Mouse (Mus musculus): ENCODE data around the gene Defb13. TPM values are rescaled to one million over a fixed set of nuclear protein-coding genes. Genes with fewer than 3 reads are reported as not detected.

Defb13 gene
- polyA plus RNA-seq, 1 experiment from 2014 or later, result not detected

Other genes with a start within 250 kb of the Defb13 start
- gene AY761184, start 243.1 kb upstream of the Defb13 start, polyA plus RNA-seq (2015; fragmentation: Nextera tagmentation; extraction: Ambion mirVana), result not detected in 2 replicates
- not detected in 2 replicates for gene Defa24, start 212.3 kb upstream of the Defb13 start, polyA plus RNA-seq (2015; fragmentation: Nextera tagmentation; extraction: Ambion mirVana)
- not detected in 2 replicates for gene Defb50, start 123.2 kb upstream of the Defb13 start, polyA plus RNA-seq (2015; fragmentation: Nextera tagmentation; extraction: Ambion mirVana)
- gene Defb2, start 106.8 kb upstream of the Defb13 start, polyA plus RNA-seq (2015; fragmentation: Nextera tagmentation; extraction: Ambion mirVana), result not detected in 2 replicates
- not detected in 2 replicates for gene Defb10, start 87.9 kb upstream of the Defb13 start, polyA plus RNA-seq (2015; fragmentation: Nextera tagmentation; extraction: Ambion mirVana)
- gene Defb9, start 61.3 kb upstream of the Defb13 start, polyA plus RNA-seq (2015; fragmentation: Nextera tagmentation; extraction: Ambion mirVana), result not detected in 2 replicates
- gene Defb11, start 40.4 kb upstream of the Defb13 start, polyA plus RNA-seq (2015; fragmentation: Nextera tagmentation; extraction: Ambion mirVana), result 5.6 and 10.9 TPM in 2 replicates
- gene Defb15, start 14.1 kb upstream of the Defb13 start, polyA plus RNA-seq (2015; fragmentation: Nextera tagmentation; extraction: Ambion mirVana), result not detected in 2 replicates
- not detected in 2 replicates for gene Defb35, start 8.4 kb upstream of the Defb13 start, polyA plus RNA-seq (2015; fragmentation: Nextera tagmentation; extraction: Ambion mirVana)
- not detected in 2 replicates for gene Fam90a1a, start 12.0 kb downstream of the Defb13 start, polyA plus RNA-seq (2015; fragmentation: Nextera tagmentation; extraction: Ambion mirVana)
- not detected in 2 replicates for gene Ccdc70, start 23.0 kb downstream of the Defb13 start, polyA plus RNA-seq (2015; fragmentation: Nextera tagmentation; extraction: Ambion mirVana)
- 1.5 and 1.6 TPM in 2 replicates for gene Atp7b, start 113.5 kb downstream of the Defb13 start, polyA plus RNA-seq (2015; fragmentation: Nextera tagmentation; extraction: Ambion mirVana)
- gene Alg11, start 114.0 kb downstream of the Defb13 start, polyA plus RNA-seq (2015; fragmentation: Nextera tagmentation; extraction: Ambion mirVana), result 44.5 and 49.6 TPM in 2 replicates
- 1.0 and 1.3 TPM in 2 replicates for gene Nek5, start 178.3 kb downstream of the Defb13 start, polyA plus RNA-seq (2015; fragmentation: Nextera tagmentation; extraction: Ambion mirVana)
- gene Nek3, start 219.7 kb downstream of the Defb13 start, polyA plus RNA-seq (2015; fragmentation: Nextera tagmentation; extraction: Ambion mirVana), result 6.1 and 9.1 TPM in 2 replicates
- gene Ckap2, start 239.1 kb downstream of the Defb13 start, polyA plus RNA-seq (2015; fragmentation: Nextera tagmentation; extraction: Ambion mirVana), result 6.6 and 8.4 TPM in 2 replicates
- gene Vps36, start 246.0 kb downstream of the Defb13 start, polyA plus RNA-seq (2015; fragmentation: Nextera tagmentation; extraction: Ambion mirVana), result 41.6 and 44.2 TPM in 2 replicates

All from midbrain, embryonic 16.5 days (tissue).